Mouse (Mus musculus) forebrain, embryonic 11.5 days (tissue): ENCODE measurements at regions not wholly inside any gene's neighbourhood (a gene's known extent, or its start where the extent isn't known, plus 50 kb on each side); places are given as distances from the start of the nearest gene placed in this dataset.

Experiments used
- ATAC-seq: fragments of 200-750 bp; cut with Nextera tagmentation; replicated peaks from 2 replicates; pipeline ENCODE4 v1.8.0; 2017; ENCODE audit warnings: moderate TSS enrichment; ENCODE audit not compliant: low FRiP score
- DNase-seq: peaks from one replicate; pipeline ENCODE4 v3.0.0-alpha.2; 2017; ENCODE audit warnings: low spot score
- H3K27ac ChIP-seq: fragments of 300-500 bp; sonication (generic); 2 replicates; pipeline ENCODE4 v1.5.1; 2014; ENCODE audit warnings: low read depth, low read length
- H3K27me3 ChIP-seq: fragments of 300-500 bp; sonication (generic); 2 replicates; pipeline ENCODE4 v1.6.1; 2014; ENCODE audit warnings: mild to moderate bottlenecking, low read length, mixed read lengths; ENCODE audit not compliant: control insufficient read depth, insufficient read depth
- H3K36me3 ChIP-seq: fragments of 300-500 bp; sonication (generic); 2 replicates; pipeline ENCODE4 v1.6.1; 2014; ENCODE audit warnings: mild to moderate bottlenecking, low read length, moderate library complexity, mixed read lengths; ENCODE audit not compliant: control insufficient read depth, insufficient read depth
- H3K4me1 ChIP-seq: fragments of 300-500 bp; sonication (generic); replicated peaks from 2 replicates; pipeline ENCODE4 v1.6.1; 2014; ENCODE audit warnings: low read length, mixed read lengths; ENCODE audit not compliant: control insufficient read depth, insufficient read depth
- H3K4me2 ChIP-seq: fragments of 300-500 bp; sonication (generic); 2 replicates; pipeline ENCODE4 v1.6.1; 2014; ENCODE audit warnings: low read depth, mild to moderate bottlenecking, low read length, moderate library complexity, mixed read lengths; ENCODE audit not compliant: severe bottlenecking
- H3K4me3 ChIP-seq: fragments of 300-500 bp; sonication (generic); 2 replicates; pipeline ENCODE4 v1.5.1; 2014; ENCODE audit warnings: low read depth, low read length
- H3K9ac ChIP-seq: fragments of 300-500 bp; sonication (generic); 2 replicates; pipeline ENCODE4 v1.6.1; 2014; ENCODE audit warnings: low read length
- H3K9me3 ChIP-seq: fragments of 300-500 bp; sonication (generic); 2 replicates; pipeline ENCODE4 v1.6.1; 2016; ENCODE audit warnings: low read length, mixed read lengths; ENCODE audit not compliant: control insufficient read depth
- WGBS: fragments of 180-500 bp; shearing (Covaris S2); extraction: QIAGEN DNeasy Blood & Tissue Kit; methylation state at CpG from one replicate; pipeline ENCODE4 v1.1.7; 2014; 5-methylcytosine and 5-hydroxymethylcytosine counted together

- Histone ChIP-seq H3K4me2 (no peak overlapping the region), H3K36me3 (no peaks in the 10 kb centered on the region), H3K4me3 (no peak overlapping the region), H3K27ac (no peak overlapping the region), H3K27me3 (no peaks in the 10 kb centered on the region), H3K4me1 (no peaks in the 10 kb centered on the region), H3K9ac (no peak overlapping the region), H3K9me3 (no peaks in the 10 kb centered on the region)
- no peak for ATAC-seq
- no peak for DNase-seq
- WGBS = 43% methylated on average over 7 of the region's 7 CpGs
Measured at GRCm38 (mm10) chr10:15791473-15792269, 1073.7 kb upstream of the Gje1 start.

DNA sequence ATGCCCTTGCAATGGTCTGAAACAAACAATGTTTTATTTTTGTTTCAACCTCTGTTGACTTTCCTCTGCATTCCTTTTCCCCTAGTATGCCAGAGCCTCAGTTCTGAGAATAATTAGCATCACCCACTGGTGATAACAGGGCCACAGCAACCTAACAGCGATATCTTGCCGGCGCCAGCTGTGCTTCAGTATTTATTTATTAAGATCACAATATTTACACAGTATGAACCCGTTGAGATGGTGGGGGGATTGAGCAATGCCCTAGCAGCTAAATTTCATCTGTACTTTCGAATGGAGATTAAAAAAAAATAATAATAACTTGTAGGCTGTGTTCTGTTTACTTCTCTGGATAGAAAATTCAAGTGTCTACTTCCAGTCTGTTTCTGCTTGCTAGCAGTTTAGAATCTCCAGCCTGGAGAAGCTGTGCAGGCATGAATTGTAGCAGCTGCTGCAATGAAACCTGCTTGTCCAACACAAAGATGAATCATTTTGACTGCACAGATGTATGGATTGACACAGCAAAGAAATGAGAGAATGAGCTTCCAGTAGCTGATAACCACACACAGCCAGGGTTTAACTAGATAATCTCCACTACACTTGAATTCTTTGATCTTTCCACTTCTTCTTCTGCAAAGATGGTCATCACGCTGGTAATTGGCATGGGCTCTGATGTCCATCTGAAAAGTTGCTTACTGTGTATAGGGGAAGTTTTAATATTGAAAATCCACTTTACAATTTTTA, 1042.1 kb upstream of the Gje1 start:
- Histone ChIP-seq H3K4me3 (no peak overlapping the region), H3K4me2 (no peak overlapping the region), H3K27me3 (no peaks in the 10 kb centered on the region), H3K9ac (no peak overlapping the region), H3K27ac (no peak overlapping the region), H3K9me3 (no peaks in the 10 kb centered on the region), H3K4me1 (no peaks in the 10 kb centered on the region), H3K36me3 (no peaks in the 10 kb centered on the region)
- WGBS = 79% methylated on average over 6 of the region's 6 CpGs
- DNase-seq (no peak), ATAC-seq (peak; percentile 44; the same call in 1 of the 2 replicates)

DNA sequence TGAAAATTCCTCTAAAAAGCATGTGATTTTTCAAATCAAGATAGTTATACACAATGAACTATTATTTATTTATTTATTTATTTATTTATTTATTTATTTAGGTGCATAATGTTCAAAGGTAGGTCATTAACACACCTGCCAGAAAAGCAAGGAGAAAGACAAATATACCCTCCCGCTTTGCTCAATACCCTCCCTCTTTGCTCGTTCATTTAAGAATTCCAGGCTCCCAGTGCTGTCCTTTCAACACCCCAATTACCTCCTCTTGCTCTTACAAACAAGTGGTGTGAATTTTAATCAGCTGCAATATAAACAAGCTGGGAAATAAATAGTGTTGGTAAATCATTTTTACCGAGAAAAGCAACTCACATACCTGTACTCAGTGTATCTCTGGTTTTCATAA, 1041.6 kb upstream of the Gje1 start:
- 57% methylated on average over 3 of the region's 3 CpGs for WGBS
- ATAC-seq = no peak
- Histone ChIP-seq H3K4me1 (no peaks in the 10 kb centered on the region), H3K4me2 (no peak overlapping the region), H3K4me3 (no peak overlapping the region), H3K9ac (no peak overlapping the region), H3K27me3 (no peaks in the 10 kb centered on the region), H3K36me3 (no peaks in the 10 kb centered on the region), H3K27ac (no peak overlapping the region), H3K9me3 (no peaks in the 10 kb centered on the region)
- DNase-seq = no peak

DNA sequence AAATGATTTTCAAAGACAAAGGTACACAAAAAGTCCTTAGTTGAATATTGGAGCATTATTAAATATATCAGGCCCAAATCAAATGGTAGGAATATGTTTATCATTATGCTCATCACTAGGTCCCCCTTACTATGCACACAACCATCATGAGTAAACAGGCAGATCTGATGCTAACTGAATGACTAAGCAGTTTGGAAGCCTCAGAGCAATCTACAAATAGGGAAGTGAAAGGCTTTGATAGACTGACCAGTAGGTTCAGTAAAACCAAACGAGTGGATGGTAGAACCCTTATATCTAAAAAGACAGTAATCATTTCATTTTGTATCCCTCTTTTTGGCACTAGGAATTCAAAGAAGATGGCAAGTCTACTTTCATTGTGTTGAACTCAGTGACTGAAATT, 1039.5 kb upstream of the Gje1 start:
- 46% methylated on average over 1 of the region's 1 CpGs for WGBS
- H3K27me3 ChIP-seq = no peaks in the 10 kb centered on the region
- no peak for ATAC-seq
- no peak overlapping the region for H3K4me3 ChIP-seq
- no peak overlapping the region for H3K4me2 ChIP-seq
- H3K36me3 ChIP-seq = no peaks in the 10 kb centered on the region
- no peak overlapping the region for H3K9ac ChIP-seq
- no peaks in the 10 kb centered on the region for H3K9me3 ChIP-seq
- no peak overlapping the region for H3K27ac ChIP-seq
- no peak for DNase-seq
- no peaks in the 10 kb centered on the region for H3K4me1 ChIP-seq

DNA sequence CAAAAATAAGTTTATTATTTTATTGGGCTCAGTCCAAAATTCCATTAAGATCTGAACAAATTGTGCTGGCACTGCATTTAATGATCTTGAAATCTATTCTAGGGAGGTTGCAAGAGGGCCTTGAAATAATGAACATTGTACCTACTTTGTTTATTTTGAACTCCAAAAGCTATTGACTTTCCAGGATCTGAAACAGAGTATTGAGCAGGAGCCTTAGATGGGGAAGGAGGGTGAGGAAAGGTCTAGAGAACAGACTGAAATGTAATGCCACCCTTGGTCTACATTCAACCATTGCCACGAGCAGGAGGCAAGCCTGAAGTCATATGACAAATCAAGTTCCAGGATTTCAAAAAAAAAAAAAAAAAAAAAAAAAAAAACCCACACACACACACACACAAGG, 1028.9 kb upstream of the Gje1 start:
- no peak for ATAC-seq
- H3K9ac ChIP-seq = no peak overlapping the region
- H3K4me3 ChIP-seq = no peak overlapping the region
- H3K4me1 ChIP-seq = no peaks in the 10 kb centered on the region
- DNase-seq = no peak
- H3K36me3 ChIP-seq = no peaks in the 10 kb centered on the region
- no peak overlapping the region for H3K4me2 ChIP-seq
- no peak overlapping the region for H3K27ac ChIP-seq
- H3K9me3 ChIP-seq = no peaks in the 10 kb centered on the region
- 79% methylated on average over 1 of the region's 1 CpGs for WGBS
- no peaks in the 10 kb centered on the region for H3K27me3 ChIP-seq

- H3K4me1 ChIP-seq = no peaks in the 10 kb centered on the region
- H3K27ac ChIP-seq = no peak overlapping the region
- no peaks in the 10 kb centered on the region for H3K36me3 ChIP-seq
- no peak overlapping the region for H3K4me3 ChIP-seq
- no peak for DNase-seq
- no peaks in the 10 kb centered on the region for H3K27me3 ChIP-seq
- WGBS = 84% methylated on average over 3 of the region's 3 CpGs
- H3K9ac ChIP-seq = no peak overlapping the region
- H3K4me2 ChIP-seq = no peak overlapping the region
- no peak for ATAC-seq
- no peaks in the 10 kb centered on the region for H3K9me3 ChIP-seq
Measured at GRCm38 (mm10) chr10:15738630-15739029, 1020.6 kb upstream of the Gje1 start.

DNA sequence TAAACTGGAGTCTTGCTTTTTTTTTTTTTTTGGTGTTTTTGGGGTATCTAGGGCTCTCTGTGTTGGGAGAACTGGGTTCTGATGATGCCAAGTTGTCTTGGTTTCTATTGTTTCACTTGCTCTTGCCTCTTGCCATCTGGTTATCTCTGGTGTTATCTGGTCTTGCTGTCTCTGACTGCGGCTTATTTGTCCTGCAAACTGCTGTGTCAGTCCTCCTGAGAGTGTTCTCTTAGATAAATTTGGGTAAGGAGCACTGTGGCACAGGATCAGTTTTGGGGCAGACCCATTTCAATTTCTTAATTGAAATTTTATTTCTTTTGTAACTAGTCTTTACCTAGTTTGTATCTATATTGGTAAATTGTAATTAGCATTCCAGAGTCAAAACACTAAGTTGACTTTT, 1013.3 kb upstream of the Gje1 start:
- H3K4me3 ChIP-seq = no peak overlapping the region
- no peaks in the 10 kb centered on the region for H3K4me1 ChIP-seq
- WGBS = 91% methylated on average over 1 of the region's 1 CpGs
- no peak for ATAC-seq
- H3K9ac ChIP-seq = no peak overlapping the region
- H3K9me3 ChIP-seq = no peaks in the 10 kb centered on the region
- no peak overlapping the region for H3K27ac ChIP-seq
- H3K27me3 ChIP-seq = no peaks in the 10 kb centered on the region
- H3K36me3 ChIP-seq = no peaks in the 10 kb centered on the region
- DNase-seq = no peak
- no peak overlapping the region for H3K4me2 ChIP-seq

DNA sequence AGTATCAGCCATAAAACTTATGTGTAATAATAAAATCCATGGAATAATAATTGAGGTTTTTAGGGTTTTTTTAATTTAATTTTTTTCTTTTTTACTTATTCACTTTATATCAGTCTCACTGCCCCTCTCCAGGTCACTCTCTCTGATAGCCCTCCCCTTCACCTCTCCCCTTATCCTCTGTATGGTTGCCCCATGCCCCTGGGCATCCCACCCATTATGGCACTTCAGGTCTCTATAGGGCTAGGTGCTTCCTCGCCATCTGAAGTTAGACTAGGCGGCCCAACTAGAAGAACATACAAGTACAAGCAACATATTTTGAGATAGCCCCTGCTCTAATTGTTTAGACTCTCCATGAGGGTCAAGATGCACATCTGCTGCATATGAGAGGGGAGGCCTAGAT, 979.9 kb upstream of the Gje1 start:
- ATAC-seq = no peak
- WGBS = 84% methylated on average over 2 of the region's 2 CpGs
- H3K4me1 ChIP-seq = no peaks in the 10 kb centered on the region
- H3K36me3 ChIP-seq = no peaks in the 10 kb centered on the region
- no peak overlapping the region for H3K4me2 ChIP-seq
- H3K27ac ChIP-seq = no peak overlapping the region
- no peak overlapping the region for H3K9ac ChIP-seq
- H3K4me3 ChIP-seq = no peak overlapping the region
- H3K27me3 ChIP-seq = no peaks in the 10 kb centered on the region
- no peak for DNase-seq
- no peaks in the 10 kb centered on the region for H3K9me3 ChIP-seq

GRCm38 (mm10) chr10:15697050-15697449, 979.0 kb upstream of the Gje1 start:
- Histone ChIP-seq H3K9ac (no peak overlapping the region), H3K4me2 (no peak overlapping the region), H3K27me3 (no peaks in the 10 kb centered on the region), H3K9me3 (no peaks in the 10 kb centered on the region), H3K36me3 (no peaks in the 10 kb centered on the region), H3K27ac (no peak overlapping the region), H3K4me3 (no peak overlapping the region), H3K4me1 (no peaks in the 10 kb centered on the region)
- no peak for DNase-seq
- no peak for ATAC-seq
- WGBS = 83% methylated on average over 1 of the region's 1 CpGs
